Mouse (Mus musculus) myocyte (in vitro differentiated cells): ENCODE measurements at regions not wholly inside any gene's neighbourhood (a gene's known extent, or its start where the extent isn't known, plus 50 kb on each side); places are given as distances from the start of the nearest gene placed in this dataset.

ENCODE experiments used
- H3K27me3 ChIP-seq: one replicate; pipeline ENCODE4 v1.6.1; 2011; ENCODE audit not compliant: control insufficient read depth, insufficient read depth, insufficient read length
- H3K36me3 ChIP-seq: one replicate; pipeline ENCODE4 v1.6.1; 2011; ENCODE audit not compliant: control insufficient read depth, insufficient read depth
- H3K4me2 ChIP-seq: one replicate; pipeline ENCODE4 v1.6.1; 2011; ENCODE audit warnings: low read depth, control low read depth
- H3K4me3 ChIP-seq: one replicate; pipeline ENCODE4 v1.5.1; 2011; ENCODE audit warnings: mild to moderate bottlenecking, control low read depth, moderate library complexity
- H3K79me2 ChIP-seq: one replicate; pipeline ENCODE4 v1.6.1; 2011; ENCODE audit not compliant: control insufficient read depth, insufficient read depth
- H3ac ChIP-seq: one replicate; pipeline ENCODE4 v1.6.1; 2011; ENCODE audit not compliant: control insufficient read depth, insufficient read length
- CEBPB ChIP-seq: IDR thresholded peaks from 2 replicates; pipeline ENCODE4 v1.6.1; 2011; ENCODE audit warnings: mild to moderate bottlenecking, moderate library complexity; ENCODE audit not compliant: poor library complexity, insufficient read depth, severe bottlenecking
- E2F4 ChIP-seq: IDR thresholded peaks from one replicate; pipeline ENCODE4 v1.6.1; 2011; ENCODE audit warnings: mild to moderate bottlenecking, control low read depth, moderate library complexity; ENCODE audit not compliant: insufficient read depth
- MAX ChIP-seq: IDR thresholded peaks from one replicate; pipeline ENCODE4 v1.6.1; 2011; ENCODE audit warnings: low read depth, mild to moderate bottlenecking, control low read depth
- MYOD1 ChIP-seq, 3 experiments: IDR thresholded peaks; one replicate each; pipeline ENCODE4 v1.6.1; 2011; ENCODE audit warnings: control low read depth in 2 of 3, low read depth in 2 of 3, mild to moderate bottlenecking in 2 of 3, moderate library complexity in 1 of 3; ENCODE audit not compliant: insufficient read length in 2 of 3, control insufficient read depth in 1 of 3
- MYOG ChIP-seq, 3 experiments: IDR thresholded peaks; one replicate each; pipeline ENCODE4 v1.6.1; 2011; ENCODE audit warnings: control low read depth in 2 of 3, low read depth in 2 of 3, mild to moderate bottlenecking in 2 of 3; ENCODE audit not compliant: insufficient read length in 2 of 3, control insufficient read depth in 1 of 3, insufficient read depth in 1 of 3
- POLR2A ChIP-seq: IDR thresholded peaks from one replicate; pipeline ENCODE4 v1.6.1; 2011; ENCODE audit warnings: low read depth, mild to moderate bottlenecking, control low read depth, moderate library complexity; ENCODE audit not compliant: insufficient read length
- POLR2AphosphoS2 ChIP-seq: IDR thresholded peaks from one replicate; pipeline ENCODE4 v1.6.1; 2011; ENCODE audit warnings: low read depth, control low read depth; ENCODE audit not compliant: insufficient read length
- REST ChIP-seq: IDR thresholded peaks from one replicate; pipeline ENCODE4 v1.6.1; 2011; ENCODE audit warnings: mild to moderate bottlenecking, control low read depth, moderate library complexity; ENCODE audit not compliant: insufficient read depth, insufficient read length
- SRF ChIP-seq: IDR thresholded peaks from one replicate; pipeline ENCODE4 v1.6.1; 2011; ENCODE audit warnings: low read depth; ENCODE audit not compliant: control insufficient read depth, insufficient read length
- TCF12 ChIP-seq: IDR thresholded peaks from one replicate; pipeline ENCODE4 v1.6.1; 2011; ENCODE audit warnings: mild to moderate bottlenecking, control low read depth; ENCODE audit not compliant: poor library complexity, insufficient read depth, severe bottlenecking
- TCF3 ChIP-seq: IDR thresholded peaks from one replicate; pipeline ENCODE4 v1.6.1; 2011; ENCODE audit warnings: low read depth, control low read depth; ENCODE audit not compliant: insufficient read length
- USF1 ChIP-seq: IDR thresholded peaks from one replicate; pipeline ENCODE4 v1.6.1; 2011; ENCODE audit warnings: low read depth, mild to moderate bottlenecking, control low read depth, moderate library complexity

GRCm38 (mm10) chr2:30676833-30677459 is 82.1 kb downstream of the Cstad start:
- Histone ChIP-seq H3K36me3 (no peaks in the 10 kb centered on the region), H3K27me3 (no peaks in the 10 kb centered on the region), H3K79me2 (no peaks in the 10 kb centered on the region), H3K4me2 (peak overlapping the region; percentile 50), H3K4me3 (no peak overlapping the region), H3ac (no peak overlapping the region)
- TF ChIP-seq POLR2AphosphoS2 (no peak), TCF12 (no peak), USF1 (no peak), E2F4 (no peak), MYOD1 (IDR thresholded peaks at IDR 0.05; ENCODE audit: control insufficient read depth in 1 of 3, insufficient read length in 2 of 3, low read depth in 2 of 3) (no peak), MAX (no peak), SRF (no peak), REST (no peak), POLR2A (no peak), TCF3 (no peak), MYOG (IDR thresholded peaks at IDR 0.05; ENCODE audit: control insufficient read depth in 1 of 3, insufficient read depth in 1 of 3, insufficient read length in 2 of 3, low read depth in 2 of 3) (no peak), CEBPB (no peak)

GRCm38 (mm10) chr2:30676450-30676832 is 81.6 kb downstream of the Cstad start:
- H3ac ChIP-seq, result no peak overlapping the region
- no peaks in the 10 kb centered on the region for H3K36me3 ChIP-seq
- no peaks in the 10 kb centered on the region for H3K79me2 ChIP-seq
- H3K27me3 ChIP-seq, result no peaks in the 10 kb centered on the region
- no peak for TF ChIP-seq TCF3
- TF ChIP-seq CEBPB, result no peak
- no peak for TF ChIP-seq TCF12
- TF ChIP-seq REST, result no peak
- no peak for TF ChIP-seq SRF
- H3K4me2 ChIP-seq, result peak overlapping the region; percentile 25
- no peak overlapping the region for H3K4me3 ChIP-seq

- H3K4me2 ChIP-seq, result no peak overlapping the region
- H3ac ChIP-seq, result no peak overlapping the region
- no peaks in the 10 kb centered on the region for H3K79me2 ChIP-seq
- no peak overlapping the region for H3K4me3 ChIP-seq
- TF ChIP-seq POLR2A (no peak), REST (no peak), TCF3 (no peak)
- H3K27me3 ChIP-seq, result no peaks in the 10 kb centered on the region
- H3K36me3 ChIP-seq, result no peaks in the 10 kb centered on the region
Measured at GRCm38 (mm10) chr2:30675839-30676238, 81.0 kb downstream of the Cstad start.

- Histone ChIP-seq H3ac (no peak overlapping the region), H3K4me3 (no peak overlapping the region), H3K36me3 (no peaks in the 10 kb centered on the region), H3K4me2 (no peak overlapping the region), H3K27me3 (no peaks in the 10 kb centered on the region), H3K79me2 (no peaks in the 10 kb centered on the region)
- TF ChIP-seq CEBPB (no peak), E2F4 (no peak), TCF12 (no peak), POLR2AphosphoS2 (no peak)
Measured at GRCm38 (mm10) chr2:30670836-30671586, 76.2 kb downstream of the Cstad start.

- Histone ChIP-seq H3K4me2 (no peak overlapping the region), H3K79me2 (no peaks in the 10 kb centered on the region), H3K4me3 (no peak overlapping the region), H3K36me3 (no peaks in the 10 kb centered on the region), H3K27me3 (no peaks in the 10 kb centered on the region), H3ac (no peak overlapping the region)
- TF ChIP-seq POLR2A (no peak), USF1 (no peak), CEBPB (no peak), MAX (no peak), REST (no peak), TCF12 (no peak), SRF (no peak), E2F4 (no peak), MYOD1 (IDR thresholded peaks at IDR 0.05; ENCODE audit: control insufficient read depth in 1 of 3, insufficient read length in 2 of 3, low read depth in 2 of 3) (no peak), MYOG (IDR thresholded peaks at IDR 0.05; ENCODE audit: control insufficient read depth in 1 of 3, insufficient read depth in 1 of 3, insufficient read length in 2 of 3, low read depth in 2 of 3) (no peak), TCF3 (no peak), POLR2AphosphoS2 (no peak)
Measured at GRCm38 (mm10) chr2:30667468-30667867, 72.6 kb downstream of the Cstad start.
